Mouse (Mus musculus) limb, embryonic 11.5 days (tissue): Measurements from ENCODE around the gene Eif1. TPM values are rescaled to one million over a fixed set of nuclear protein-coding genes. Genes with fewer than 3 reads are reported as not detected.
"Not testable (repeated sequence)": the region's sequence is repeated elsewhere in the genome, so short reads cannot be mapped to it uniquely, and the experiment has no call there.

ENCODE experiments used
- ATAC-seq: fragments of 200-750 bp; cut with Nextera tagmentation; 2 replicates; pipeline ENCODE4 v1.8.0; 2017; ENCODE audit warnings: low read depth; ENCODE audit not compliant: insufficient number of reproducible peaks, low FRiP score, low TSS enrichment
- DNase-seq: peaks from one replicate; pipeline ENCODE4 v3.0.0-alpha.2; 2015; ENCODE audit warnings: low spot score
- H3K27ac ChIP-seq: fragments of 300-500 bp; sonication (generic); replicated peaks from 2 replicates; pipeline ENCODE4 v1.5.1; 2014; ENCODE audit warnings: low read depth, mild to moderate bottlenecking, low read length
- H3K27me3 ChIP-seq: fragments of 300-500 bp; sonication (generic); 2 replicates; pipeline ENCODE4 v1.6.1; 2014; ENCODE audit warnings: mild to moderate bottlenecking, low read length, mixed read lengths; ENCODE audit not compliant: control insufficient read depth, insufficient read depth
- H3K36me3 ChIP-seq: fragments of 300-500 bp; sonication (generic); 2 replicates; pipeline ENCODE4 v1.6.1; 2014; ENCODE audit warnings: mild to moderate bottlenecking, low read length, moderate library complexity, mixed read lengths; ENCODE audit not compliant: control insufficient read depth, insufficient read depth
- H3K4me1 ChIP-seq: fragments of 300-500 bp; sonication (generic); 2 replicates; pipeline ENCODE4 v1.6.1; 2014; ENCODE audit warnings: low read length, mixed read lengths; ENCODE audit not compliant: control insufficient read depth, insufficient read depth
- H3K4me2 ChIP-seq: fragments of 300-500 bp; sonication (generic); 2 replicates; pipeline ENCODE4 v1.6.1; 2014; ENCODE audit warnings: low read depth, mild to moderate bottlenecking, moderate library complexity; ENCODE audit not compliant: severe bottlenecking
- H3K4me3 ChIP-seq: fragments of 300-500 bp; sonication (generic); 2 replicates; pipeline ENCODE4 v1.5.1; 2014; ENCODE audit warnings: low read depth, low read length
- H3K9ac ChIP-seq: fragments of 300-500 bp; sonication (generic); 2 replicates; pipeline ENCODE4 v1.6.1; 2014; ENCODE audit warnings: mild to moderate bottlenecking, low read length
- H3K9me3 ChIP-seq: fragments of 300-500 bp; sonication (generic); 2 replicates; pipeline ENCODE4 v1.6.1; 2016; ENCODE audit warnings: low read length; ENCODE audit not compliant: control insufficient read depth
- whole genome bisulfite sequencing: fragments of 180-500 bp; shearing (Covaris S2); extraction: QIAGEN DNeasy Blood & Tissue Kit; methylation state at CpG from one replicate; pipeline ENCODE4 v1.1.7; 2014; 5-methylcytosine and 5-hydroxymethylcytosine counted together
- polyA plus RNA-seq: library from polyadenylated mRNA; unstranded; fragments of >200 nt; fragmentation: Nextera tagmentation; extraction: Ambion mirVana; gene quantifications from 2 replicates; pipeline ENCODE4 v1.2.1, GENCODE M21; 2014

Gene Eif1
- polyA plus RNA-seq, 1 experiment from 2014 or later = 1,642 TPM

- Histone ChIP-seq H3K9ac (no peak overlapping the region), H3K4me3 (no peak overlapping the region), H3K4me2 (no peak overlapping the region), H3K27ac (no peak overlapping the region), H3K9me3 (no peaks in the 10 kb centered on the region), H3K27me3 (no peaks in the 10 kb centered on the region), H3K4me1 (no peaks in the 10 kb centered on the region), H3K36me3 (no peaks in the 10 kb centered on the region)
- ATAC-seq (no peak), DNase-seq (no peak)
- WGBS = 93% methylated on average over 5 of the region's 5 CpGs
These were observed 18.4 kb upstream of the Eif1 start for GRCm38 (mm10) chr11:100301292-100301691.

GRCm38 (mm10) chr11:100307900-100308299, 11.8 kb upstream of the Eif1 start:
- ATAC-seq = no peak
- Histone ChIP-seq H3K27ac (no peak overlapping the region), H3K4me3 (no peak overlapping the region), H3K27me3 (no peaks in the 10 kb centered on the region), H3K9me3 (no peaks in the 10 kb centered on the region), H3K36me3 (no peaks in the 10 kb centered on the region), H3K4me2 (no peak overlapping the region), H3K4me1 (no peaks in the 10 kb centered on the region), H3K9ac (no peak overlapping the region)
- 90% methylated on average over 5 of the region's 5 CpGs for WGBS
- no peak for DNase-seq

- H3K4me1 ChIP-seq, H3K27me3 ChIP-seq, ATAC-seq, H3K4me3 ChIP-seq, H3K36me3 ChIP-seq, H3K9ac ChIP-seq, H3K4me2 ChIP-seq, H3K27ac ChIP-seq, H3K9me3 ChIP-seq, DNase-seq: not testable (repeated sequence)
- 90% methylated on average over 6 of the region's 6 CpGs for WGBS
These were observed 11.0 kb upstream of the Eif1 start for GRCm38 (mm10) chr11:100308672-100309071.

- Histone ChIP-seq H3K4me2 (no peak overlapping the region), H3K27ac (no peak overlapping the region), H3K27me3 (no peaks in the 10 kb centered on the region), H3K36me3 (no peaks in the 10 kb centered on the region), H3K4me1 (no peaks in the 10 kb centered on the region), H3K9ac (no peak overlapping the region), H3K9me3 (no peaks in the 10 kb centered on the region), H3K4me3 (no peak overlapping the region)
- DNase-seq = no peak
- no peak for ATAC-seq
- 67% methylated on average over 1 of the region's 1 CpGs for WGBS
These were observed 8.0 kb upstream of the Eif1 start for GRCm38 (mm10) chr11:100311656-100312055.

- H3K9ac ChIP-seq = no peak overlapping the region; the same call in 1 of the 2 replicates
- no peak for DNase-seq
- no peak for ATAC-seq
- no peaks in the 10 kb centered on the region for H3K36me3 ChIP-seq
- WGBS = 42% methylated on average over 5 of the region's 5 CpGs
- no peaks in the 10 kb centered on the region for H3K4me1 ChIP-seq
- no peak overlapping the region for H3K27ac ChIP-seq
- no peak overlapping the region for H3K4me2 ChIP-seq
- H3K9me3 ChIP-seq = no peaks in the 10 kb centered on the region
- H3K4me3 ChIP-seq = no peak overlapping the region
- H3K27me3 ChIP-seq = no peaks in the 10 kb centered on the region
These were observed 7.5 kb upstream of the Eif1 start for GRCm38 (mm10) chr11:100312096-100312679.

GRCm38 (mm10) chr11:100313424-100313823, 6.3 kb upstream of the Eif1 start:
- Histone ChIP-seq H3K27me3 (no peaks in the 10 kb centered on the region), H3K9me3 (no peaks in the 10 kb centered on the region), H3K27ac (no peak overlapping the region), H3K36me3 (no peaks in the 10 kb centered on the region), H3K4me1 (no peaks in the 10 kb centered on the region), H3K9ac (no peak overlapping the region), H3K4me3 (no peak overlapping the region), H3K4me2 (no peak overlapping the region)
- DNase-seq = no peak
- WGBS = 88% methylated on average over 6 of the region's 6 CpGs
- no peak for ATAC-seq

- ATAC-seq (no peak), DNase-seq (no peak)
- Histone ChIP-seq H3K4me2 (no peak overlapping the region), H3K9ac (no peak overlapping the region), H3K36me3 (no peaks in the 10 kb centered on the region), H3K4me3 (no peak overlapping the region), H3K27ac (no peak overlapping the region), H3K27me3 (no peaks in the 10 kb centered on the region), H3K4me1 (no peaks in the 10 kb centered on the region), H3K9me3 (no peaks in the 10 kb centered on the region)
- WGBS = 83% methylated on average over 5 of the region's 5 CpGs
These were observed 4.2 kb upstream of the Eif1 start for GRCm38 (mm10) chr11:100315439-100315838.

GRCm38 (mm10) chr11:100317826-100318380, 1.8 kb upstream of the Eif1 start:
- Histone ChIP-seq H3K4me3 (no peak overlapping the region), H3K27ac (no peak overlapping the region), H3K27me3 (no peaks in the 10 kb centered on the region), H3K4me1 (no peaks in the 10 kb centered on the region), H3K4me2 (no peak overlapping the region), H3K9me3 (no peaks in the 10 kb centered on the region), H3K9ac (no peak overlapping the region), H3K36me3 (peaks cover 15% of the 10 kb centered on the region; the same call in 1 of the 2 replicates)
- ATAC-seq (no peak), DNase-seq (no peak)
- 42% methylated on average over 6 of the region's 6 CpGs for WGBS
